Mouse (Mus musculus) kidney, postnatal 14 days (tissue): Measurements from ENCODE around the gene Pum1.
A peak's percentile ranks its signal among the peaks of the same experiment; 100 is the strongest.
"Not testable (repeated sequence)": the region's sequence is repeated elsewhere in the genome, so short reads cannot be mapped to it uniquely, and the experiment has no call there.

Source experiments
- DNase-seq: peaks from one replicate; pipeline ENCODE4 v3.0.0; 2022; ENCODE audit warnings: mixed read lengths

Gene Pum1

GRCm38 (mm10) chr4:130662979-130663725 is at the start of gene Pum1:
Pum1 (plus strand) TSS chr4:130663321.
- peak; percentile 95 for DNase-seq

GRCm38 (mm10) chr4:130629391-130629790 is 33.7 kb upstream of the Pum1 start:
- peak; percentile 58 for DNase-seq

GRCm38 (mm10) chr4:130630232-130630847 is 32.8 kb upstream of the Pum1 start:
- DNase-seq: no peak

- DNase-seq: not testable (repeated sequence)
Measured at GRCm38 (mm10) chr4:130635076-130635475, 28.0 kb upstream of the Pum1 start.

GRCm38 (mm10) chr4:130636761-130637160 is 26.4 kb upstream of the Pum1 start:
- no peak for DNase-seq

- DNase-seq: peak; percentile 42
Measured at GRCm38 (mm10) chr4:130637488-130638422, 25.4 kb upstream of the Pum1 start.

- DNase-seq: peak; percentile 81
Measured at GRCm38 (mm10) chr4:130640031-130640717, 22.9 kb upstream of the Pum1 start.

- no peak for DNase-seq
Measured at GRCm38 (mm10) chr4:130642468-130642867, 20.7 kb upstream of the Pum1 start.

- no peak for DNase-seq
Measured at GRCm38 (mm10) chr4:130645426-130645825, 17.7 kb upstream of the Pum1 start.

GRCm38 (mm10) chr4:130651286-130651685 is 11.8 kb upstream of the Pum1 start:
- DNase-seq: peak; percentile 25

- no peak for DNase-seq
Measured at GRCm38 (mm10) chr4:130652546-130652945, 10.6 kb upstream of the Pum1 start.

- no peak for DNase-seq
Measured at GRCm38 (mm10) chr4:130657820-130658565, 5.1 kb upstream of the Pum1 start.

- DNase-seq: no peak
Measured at GRCm38 (mm10) chr4:130659470-130659869, 3.7 kb upstream of the Pum1 start.

GRCm38 (mm10) chr4:130660106-130660505 is 3.0 kb upstream of the Pum1 start:
- no peak for DNase-seq

GRCm38 (mm10) chr4:130661151-130661550 is 2.0 kb upstream of the Pum1 start:
- DNase-seq: no peak

- not testable (repeated sequence) for DNase-seq
Measured at GRCm38 (mm10) chr4:130662305-130662704, 816 bp upstream of the Pum1 start.

- DNase-seq: peak; percentile 48
Measured at GRCm38 (mm10) chr4:130663810-130664401, 785 bp downstream of the Pum1 start.

GRCm38 (mm10) chr4:130664414-130665029 is 1.4 kb downstream of the Pum1 start:
- no peak for DNase-seq

GRCm38 (mm10) chr4:130665176-130665575 is 2.1 kb downstream of the Pum1 start:
- DNase-seq: no peak

GRCm38 (mm10) chr4:130667686-130668085 is 4.6 kb downstream of the Pum1 start:
- no peak for DNase-seq

GRCm38 (mm10) chr4:130668541-130668940 is 5.4 kb downstream of the Pum1 start:
- no peak for DNase-seq
